In genomic region chr11:53493243-53493955, GRCm38 (mm10) we compare ENCODE assay signal across 17 mouse cellular contexts. TPM values are rescaled to one million over a fixed set of nuclear protein-coding genes. Genes with fewer than 3 reads are reported as not detected.
A peak's percentile ranks its signal among the peaks of the same experiment; 100 is the strongest.
DNase-seq lines count a peak whose midpoint lies in the region; ATAC-seq lines count a peak whose summit lies in the region.
"Had no signal": no experiment of that assay in that cellular context is flagged by ENCODE, and none has a peak within 500 bp of the region (broad histone marks: within the 10 kb centered on the region; RNA-seq: fewer than 3 reads in every experiment).

No protein-coding gene starts in this region.

- H3K27ac ChIP-seq in hindbrain, embryonic 11.5 days (ENCODE audit: low read depth, low read length), result no peak overlapping the region
- no peak overlapping the region for H3K27ac ChIP-seq in hindbrain, embryonic 13.5 days
- H3K27ac ChIP-seq: midbrain, embryonic 12.5 days had no signal

- no peaks in the 10 kb centered on the region for H3K9me3 ChIP-seq in hindbrain, embryonic 11.5 days (ENCODE audit: control insufficient read depth, low read length)
- H3K9me3 ChIP-seq in hindbrain, embryonic 13.5 days, result no peaks in the 10 kb centered on the region
- H3K9me3 ChIP-seq: midbrain, embryonic 12.5 days had no signal

- H3K4me3 ChIP-seq in hindbrain, embryonic 11.5 days (ENCODE audit: low read depth, low read length), result no peak overlapping the region
- H3K4me3 ChIP-seq in hindbrain, embryonic 13.5 days, result no peak overlapping the region
- H3K4me3 ChIP-seq: midbrain, embryonic 12.5 days had no signal

- WGBS in hindbrain, embryonic 11.5 days, result 9% methylated on average over 3 of the region's 3 CpGs
- WGBS in hindbrain, embryonic 13.5 days, result 8% methylated on average over 3 of the region's 3 CpGs

- ATAC-seq in hindbrain, embryonic 11.5 days (ENCODE audit: low FRiP score), result peak; percentile 64; the same call in 1 of the 2 replicates
- no peak for ATAC-seq in hindbrain, embryonic 13.5 days (ENCODE audit: low FRiP score)
- ATAC-seq: intestine, postnatal 0 days; Patski had no signal

- H3K27me3 ChIP-seq in hindbrain, embryonic 11.5 days (ENCODE audit: control insufficient read depth, insufficient read depth, low read length), result peaks cover 20% of the 10 kb centered on the region
- peaks cover 29% of the 10 kb centered on the region for H3K27me3 ChIP-seq in hindbrain, embryonic 13.5 days

- peaks cover 6% of the 10 kb centered on the region for H3K4me1 ChIP-seq in hindbrain, embryonic 11.5 days (replicated peaks; ENCODE audit: control insufficient read depth, insufficient read depth, low read length)
- peaks cover 29% of the 10 kb centered on the region for H3K4me1 ChIP-seq in hindbrain, embryonic 13.5 days (replicated peaks)

- H3K9ac ChIP-seq in hindbrain, embryonic 11.5 days (ENCODE audit: low read depth, low read length), result no peak overlapping the region
- no peak overlapping the region for H3K9ac ChIP-seq in hindbrain, embryonic 13.5 days
- H3K9ac ChIP-seq: midbrain, embryonic 12.5 days had no signal

- no peak overlapping the region for H3K4me2 ChIP-seq in hindbrain, embryonic 11.5 days (replicated peaks; ENCODE audit: low read depth, low read length)
- H3K4me2 ChIP-seq in hindbrain, embryonic 13.5 days, result no peak overlapping the region
- H3K4me2 ChIP-seq: midbrain, embryonic 12.5 days had no signal

- DNase-seq in hindbrain, embryonic 11.5 days (ENCODE audit: low spot score), result peak; percentile 40
- peak; percentile 36 for DNase-seq in MN1 (ENCODE audit: low spot score)
- DNase-seq in embryo, embryonic 10 days (ENCODE audit: low spot score), result peak; percentile 84
- peak; percentile 75 for DNase-seq in mesoderm, embryonic 11.5 days (ENCODE audit: low read depth, low spot score)
- DNase-seq in spleen, adult 18-20 months, result no peak
- no peak for DNase-seq in right cerebral cortex, postnatal 36 days (ENCODE audit: low spot score in 2 of 2)
- DNase-seq: adrenal gland, postnatal 36 days; heart, postnatal 36 days; thymus, postnatal 14 days had no signal

- no peaks in the 10 kb centered on the region for H3K36me3 ChIP-seq in hindbrain, embryonic 11.5 days (ENCODE audit: control insufficient read depth, insufficient read depth, low read length)
- no peaks in the 10 kb centered on the region for H3K36me3 ChIP-seq in hindbrain, embryonic 13.5 days
- H3K36me3 ChIP-seq: midbrain, embryonic 12.5 days had no signal

RNA-seq across cellular contexts. Expression of gene Sowaha, which starts 13.3 kb away (rescaled TPM):
- 0.06 and 0.25 TPM in 2 replicates for polyA plus RNA-seq in hindbrain, embryonic 11.5 days (2014; fragmentation: Nextera tagmentation; extraction: Ambion mirVana)
- 0.55 and 0.71 TPM in 2 replicates for polyA plus RNA-seq in hindbrain, embryonic 13.5 days (2015; fragmentation: Nextera tagmentation; extraction: Ambion mirVana)
- polyA plus RNA-seq: liver, adult 2 months; Patski had no signal

RNA-seq across cellular contexts. Expression of gene Gm9945, which starts 13.4 kb away (rescaled TPM):
- polyA plus RNA-seq in hindbrain, embryonic 11.5 days (2014; fragmentation: Nextera tagmentation; extraction: Ambion mirVana), result not detected in 2 replicates
- 0.28 TPM in 1 of 2 replicates, not detected in the other for polyA plus RNA-seq in hindbrain, embryonic 13.5 days (2015; fragmentation: Nextera tagmentation; extraction: Ambion mirVana)
- polyA plus RNA-seq: gonadal fat pad, adult 2 months; intestine, postnatal 0 days; liver, adult 2 months; lung, embryonic 16.5 days; midbrain, embryonic 12.5 days; Patski had no signal

RNA-seq across cellular contexts. Expression of gene Gm9837, which starts 23.1 kb away (rescaled TPM):
- polyA plus RNA-seq in hindbrain, embryonic 11.5 days (2014; fragmentation: Nextera tagmentation; extraction: Ambion mirVana), result not detected in 2 replicates
- not detected in 2 replicates for polyA plus RNA-seq in hindbrain, embryonic 13.5 days (2015; fragmentation: Nextera tagmentation; extraction: Ambion mirVana)
- polyA plus RNA-seq: gonadal fat pad, adult 2 months; intestine, postnatal 0 days; liver, adult 2 months; lung, embryonic 16.5 days; midbrain, embryonic 12.5 days; neural tube, embryonic 14.5 days; Patski had no signal

RNA-seq across cellular contexts. Expression of gene Sept8, which starts 25.7 kb away (rescaled TPM):
- polyA plus RNA-seq in hindbrain, embryonic 11.5 days (2014; fragmentation: Nextera tagmentation; extraction: Ambion mirVana), result 13.5 and 15.8 TPM in 2 replicates
- polyA plus RNA-seq in hindbrain, embryonic 13.5 days (2015; fragmentation: Nextera tagmentation; extraction: Ambion mirVana), result 16.4 and 17.3 TPM in 2 replicates

RNA-seq across cellular contexts. Expression of gene Shroom1, which starts 36.4 kb away (rescaled TPM):
- polyA plus RNA-seq in hindbrain, embryonic 11.5 days (2014; fragmentation: Nextera tagmentation; extraction: Ambion mirVana), result 2.1 and 2.9 TPM in 2 replicates
- polyA plus RNA-seq in hindbrain, embryonic 13.5 days (2015; fragmentation: Nextera tagmentation; extraction: Ambion mirVana), result 2.5 and 2.6 TPM in 2 replicates
- polyA plus RNA-seq: Patski had no signal

Comparison
In these comparisons a context has a peak if more than half of its experiments do, and no peak if none do; other contexts are left out.
1. DNase-seq: peak in hindbrain, embryonic 11.5 days (single experiment), MN1 (single experiment), embryo, embryonic 10 days (single experiment) and mesoderm, embryonic 11.5 days (single experiment); none in spleen, adult 18-20 months (0 of 2) and right cerebral cortex, postnatal 36 days (0 of 2).